Mouse (Mus musculus) mammary gland, adult 2 months (tissue): ENCODE data around the gene Carmil2. TPM values are rescaled to one million over a fixed set of nuclear protein-coding genes. Genes with fewer than 3 reads are reported as not detected.

Experiments used
- polyA plus RNA-seq: library from polyadenylated mRNA; depleted of rRNA; stranded (reverse); fragments of >200 nt; gene quantifications from 2 replicates; pipeline ENCODE4 v1.2.3, GENCODE M21; 2012; ENCODE audit warnings: low replicate concordance; rRNA removed

Gene Carmil2
- polyA plus RNA-seq: 13.1 and 40.2 TPM in 2 replicates

GRCm38 (mm10) chr8:105685796-105686308, at the start of gene Carmil2:
Gene Carmil2, plus strand, starts transcription at chr8:105686274.

GRCm38 (mm10) chr8:105636963-105637510, 49.0 kb upstream of the Carmil2 start, which contains the start of gene Agrp:
Gene Agrp, minus strand, starts transcription at chr8:105637393.

GRCm38 (mm10) chr8:105700966-105701824, 15.1 kb downstream of the Carmil2 start, which contains the start of the genes Acd and Pard6a:
Gene Acd, minus strand, starts transcription at chr8:105701102.
Gene Pard6a, plus strand, starts transcription at chr8:105701148.

GRCm38 (mm10) chr8:105707498-105708403, 21.7 kb downstream of the Carmil2 start, which contains the start of the genes 4933405L10Rik and Enkd1:
Gene 4933405L10Rik, plus strand, starts transcription at chr8:105707655.
Gene Enkd1, minus strand, starts transcription at chr8:105708210.

Other genes starting within 250 kb of the Carmil2 start
- gene Tppp3, start 214.7 kb upstream of the Carmil2 start, polyA plus RNA-seq: 150 and 216 TPM in 2 replicates
- gene Zdhhc1, start 189.4 kb upstream of the Carmil2 start, polyA plus RNA-seq: 57.4 and 64.6 TPM in 2 replicates
- gene Hsd11b2, start 167.5 kb upstream of the Carmil2 start, polyA plus RNA-seq: 0.89 and 1.1 TPM in 2 replicates
- gene Atp6v0d1, start 120.2 kb upstream of the Carmil2 start, polyA plus RNA-seq: 97.3 and 171 TPM in 2 replicates
- 27.0 and 36.9 TPM in 2 replicates for gene Ripor1, start 81.0 kb upstream of the Carmil2 start, polyA plus RNA-seq
- gene Ctcf, start 49.7 kb upstream of the Carmil2 start, polyA plus RNA-seq: 11.3 and 19.0 TPM in 2 replicates
- 0.39 TPM in 1 of 2 replicates, not detected in the other for gene Agrp, start 48.9 kb upstream of the Carmil2 start, polyA plus RNA-seq
- gene Acd, start 14.8 kb downstream of the Carmil2 start, polyA plus RNA-seq: 55.9 TPM in 2 replicates
- 19.0 and 20.4 TPM in 2 replicates for gene Pard6a, start 14.9 kb downstream of the Carmil2 start, polyA plus RNA-seq
- 0.12 TPM in 1 of 2 replicates, not detected in the other for gene 4933405L10Rik, start 21.4 kb downstream of the Carmil2 start, polyA plus RNA-seq
- 5.1 and 10.4 TPM in 2 replicates for gene Enkd1, start 21.9 kb downstream of the Carmil2 start, polyA plus RNA-seq
- gene Gfod2, start 72.4 kb downstream of the Carmil2 start, polyA plus RNA-seq: 7.4 and 11.3 TPM in 2 replicates
- gene Ranbp10, start 141.1 kb downstream of the Carmil2 start, polyA plus RNA-seq: 30.2 and 35.5 TPM in 2 replicates
- not detected in 2 replicates for gene Tsnaxip1, start 141.5 kb downstream of the Carmil2 start, polyA plus RNA-seq
- 13.7 and 18.8 TPM in 2 replicates for gene Cenpt, start 167.0 kb downstream of the Carmil2 start, polyA plus RNA-seq
- gene Thap11, start 168.9 kb downstream of the Carmil2 start, polyA plus RNA-seq: 47.9 and 76.8 TPM in 2 replicates
- 16.7 and 34.9 TPM in 2 replicates for gene Nutf2, start 174.3 kb downstream of the Carmil2 start, polyA plus RNA-seq
- 75.2 and 91.4 TPM in 2 replicates for gene Edc4, start 194.6 kb downstream of the Carmil2 start, polyA plus RNA-seq
- gene Nrn1l, start 207.3 kb downstream of the Carmil2 start, polyA plus RNA-seq: 2.1 and 5.6 TPM in 2 replicates
- 44.9 and 68.5 TPM in 2 replicates for gene Pskh1, start 214.2 kb downstream of the Carmil2 start, polyA plus RNA-seq
- 3.0 and 3.2 TPM in 2 replicates for gene Ctrl, start 247.6 kb downstream of the Carmil2 start, polyA plus RNA-seq